Mouse (Mus musculus): Measurements from ENCODE around the gene Gcgr. TPM values are rescaled to one million over a fixed set of nuclear protein-coding genes. Genes with fewer than 3 reads are reported as not detected.
"Not testable (repeated sequence)": the region's sequence is repeated elsewhere in the genome, so short reads cannot be mapped to it uniquely, and the experiment has no call there.

The Gcgr gene
- polyA plus RNA-seq, 1 experiment from 2014 or later: 0.50 TPM

DNA sequence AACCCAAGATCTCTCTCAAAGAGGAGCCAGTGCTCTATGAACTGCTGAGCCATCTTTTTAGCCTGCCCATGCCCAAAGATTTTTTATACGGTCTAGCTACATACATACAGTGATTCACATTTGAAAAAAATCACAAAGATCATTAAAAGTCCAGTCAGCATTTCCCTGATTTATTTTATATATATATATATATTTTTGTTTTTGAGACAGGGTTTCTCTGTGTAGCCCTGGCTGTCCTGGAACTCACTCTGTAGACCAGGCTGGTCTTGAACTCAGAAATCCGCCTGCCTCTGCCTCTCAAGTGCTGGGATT lies 52.4 kb downstream of the Gcgr start:
- Histone ChIP-seq H3K4me1 (replicated peaks; ENCODE audit: control insufficient read depth, insufficient read depth, low read length) (peaks cover 19% of the 10 kb centered on the region), H3K36me3 (ENCODE audit: control insufficient read depth, insufficient read depth, low read length) (peaks cover 57% of the 10 kb centered on the region)
- not testable (repeated sequence) for ATAC-seq (replicated peaks; ENCODE audit: low FRiP score, low TSS enrichment, low read depth); H3K4me3 ChIP-seq (ENCODE audit: low read depth, low read length); H3K27me3 ChIP-seq (replicated peaks; ENCODE audit: control insufficient read depth, insufficient read depth, low read length); H3K9ac ChIP-seq (ENCODE audit: low read length); H3K4me2 ChIP-seq (ENCODE audit: low read length); DNase-seq (ENCODE audit: low spot score); H3K27ac ChIP-seq (ENCODE audit: low read depth); H3K9me3 ChIP-seq (ENCODE audit: control insufficient read depth, low read length)
- WGBS: 90% methylated on average over 2 of the region's 2 CpGs

DNA sequence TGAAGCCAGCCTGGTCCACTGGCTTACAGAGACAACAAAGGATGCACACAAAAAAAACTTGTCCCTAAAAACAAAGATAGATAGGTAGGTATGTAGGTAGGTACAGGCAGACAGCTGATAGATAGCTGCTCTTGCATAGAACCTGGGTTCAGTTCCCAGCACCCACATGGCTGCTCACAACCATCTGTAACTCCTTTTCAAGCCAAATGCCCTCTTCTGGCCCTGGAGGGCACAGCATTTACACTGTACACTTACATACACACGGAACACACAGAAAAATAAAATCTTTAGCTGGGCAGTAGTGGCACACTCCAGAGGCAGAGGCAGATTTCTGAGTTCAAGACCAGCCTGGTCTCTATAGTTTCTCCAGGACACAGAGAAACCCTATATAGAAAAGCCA lies 53.4 kb downstream of the Gcgr start:
- no peaks in the 10 kb centered on the region for H3K27me3 ChIP-seq (replicated peaks; ENCODE audit: control insufficient read depth, insufficient read depth, low read length)
- peaks cover 4% of the 10 kb centered on the region; the same call in 1 of the 2 replicates for H3K9me3 ChIP-seq (ENCODE audit: control insufficient read depth, low read length)
- no peak overlapping the region for H3K9ac ChIP-seq (ENCODE audit: low read length)
- peaks cover 19% of the 10 kb centered on the region for H3K4me1 ChIP-seq (replicated peaks; ENCODE audit: control insufficient read depth, insufficient read depth, low read length)
- no peak overlapping the region for H3K27ac ChIP-seq (ENCODE audit: low read depth)
- no peak overlapping the region for H3K4me2 ChIP-seq (ENCODE audit: low read length)
- DNase-seq (ENCODE audit: low spot score) (no peak), ATAC-seq (replicated peaks; ENCODE audit: low FRiP score, low TSS enrichment, low read depth) (no peak)
- WGBS: 97% methylated on average over 1 of the region's 1 CpGs
- H3K36me3 ChIP-seq (ENCODE audit: control insufficient read depth, insufficient read depth, low read length): peaks cover 55% of the 10 kb centered on the region
- H3K4me3 ChIP-seq (ENCODE audit: low read depth, low read length): no peak overlapping the region

DNA sequence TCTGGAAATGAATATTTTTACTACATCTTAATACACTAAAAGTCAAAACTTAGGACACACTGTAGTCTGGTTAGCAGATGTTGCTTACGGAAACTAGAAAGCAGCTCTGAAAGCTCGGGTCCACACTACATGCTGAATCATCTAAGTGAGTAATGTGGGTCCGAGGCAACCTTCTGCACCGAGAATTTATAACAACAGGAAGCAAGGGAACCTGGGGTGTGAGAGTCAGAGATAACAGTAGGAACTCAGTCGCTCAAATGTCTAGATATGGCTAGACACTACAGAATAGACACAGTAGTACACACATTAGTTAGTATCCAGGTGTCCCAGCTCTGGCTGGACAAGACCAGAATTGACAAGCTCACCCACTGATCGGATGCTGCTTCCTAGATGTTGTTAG lies 58.0 kb downstream of the Gcgr start:
- Histone ChIP-seq H3K4me3 (ENCODE audit: low read depth, low read length) (no peak overlapping the region), H3K9ac (ENCODE audit: low read length) (no peak overlapping the region), H3K4me1 (replicated peaks; ENCODE audit: control insufficient read depth, insufficient read depth, low read length) (no peaks in the 10 kb centered on the region), H3K9me3 (ENCODE audit: control insufficient read depth, low read length) (peaks cover 4% of the 10 kb centered on the region; the same call in 1 of the 2 replicates), H3K27ac (ENCODE audit: low read depth) (no peak overlapping the region), H3K27me3 (replicated peaks; ENCODE audit: control insufficient read depth, insufficient read depth, low read length) (no peaks in the 10 kb centered on the region), H3K36me3 (ENCODE audit: control insufficient read depth, insufficient read depth, low read length) (peaks cover 88% of the 10 kb centered on the region), H3K4me2 (ENCODE audit: low read length) (no peak overlapping the region)
- 91% methylated on average over 6 of the region's 6 CpGs for WGBS
- no peak for ATAC-seq (replicated peaks; ENCODE audit: low FRiP score, low TSS enrichment, low read depth)
- DNase-seq (ENCODE audit: low spot score): no peak

Other genes with a start within 250 kb of the Gcgr start
- 2,797 and 3,021 TPM in 2 replicates for gene Actg1, start 182.2 kb upstream of the Gcgr start, polyA plus RNA-seq (2014; fragmentation: Nextera tagmentation; extraction: Ambion mirVana)
- gene Fscn2, start 169.2 kb upstream of the Gcgr start, polyA plus RNA-seq (2014; fragmentation: Nextera tagmentation; extraction: Ambion mirVana): 0.12 and 0.65 TPM in 2 replicates
- 32.6 and 37.0 TPM in 2 replicates for gene Faap100, start 151.9 kb upstream of the Gcgr start, polyA plus RNA-seq (2014; fragmentation: Nextera tagmentation; extraction: Ambion mirVana)
- gene Nploc4, start 93.0 kb upstream of the Gcgr start, polyA plus RNA-seq (2014; fragmentation: Nextera tagmentation; extraction: Ambion mirVana): 34.5 and 37.4 TPM in 2 replicates
- not detected in 2 replicates for gene Tspan10, start 88.1 kb upstream of the Gcgr start, polyA plus RNA-seq (2014; fragmentation: Nextera tagmentation; extraction: Ambion mirVana)
- not detected in 2 replicates for gene Pde6g, start 77.2 kb upstream of the Gcgr start, polyA plus RNA-seq (2014; fragmentation: Nextera tagmentation; extraction: Ambion mirVana)
- gene Oxld1, start 72.6 kb upstream of the Gcgr start, polyA plus RNA-seq (2014; fragmentation: Nextera tagmentation; extraction: Ambion mirVana): 16.5 and 17.5 TPM in 2 replicates
- gene Ccdc137, start 72.6 kb upstream of the Gcgr start, polyA plus RNA-seq (2014; fragmentation: Nextera tagmentation; extraction: Ambion mirVana): 30.5 and 31.2 TPM in 2 replicates
- 46.0 and 46.8 TPM in 2 replicates for gene Arl16, start 63.1 kb upstream of the Gcgr start, polyA plus RNA-seq (2014; fragmentation: Nextera tagmentation; extraction: Ambion mirVana)
- 218 and 226 TPM in 2 replicates for gene Mrpl12, start 46.1 kb upstream of the Gcgr start, polyA plus RNA-seq (2014; fragmentation: Nextera tagmentation; extraction: Ambion mirVana)
- 74.6 and 83.1 TPM in 2 replicates for gene Slc25a10, start 38.9 kb upstream of the Gcgr start, polyA plus RNA-seq (2014; fragmentation: Nextera tagmentation; extraction: Ambion mirVana)
- gene Mcrip1, start 19.0 kb downstream of the Gcgr start, polyA plus RNA-seq (2014; fragmentation: Nextera tagmentation; extraction: Ambion mirVana): 191 and 209 TPM in 2 replicates
- 0.24 TPM in 1 of 2 replicates, not detected in the other for gene Ppp1r27, start 20.4 kb downstream of the Gcgr start, polyA plus RNA-seq (2014; fragmentation: Nextera tagmentation; extraction: Ambion mirVana)
- 746 and 800 TPM in 2 replicates for gene P4hb, start 42.6 kb downstream of the Gcgr start, polyA plus RNA-seq (2014; fragmentation: Nextera tagmentation; extraction: Ambion mirVana)
- 627 and 633 TPM in 2 replicates for gene Arhgdia, start 50.9 kb downstream of the Gcgr start, polyA plus RNA-seq (2014; fragmentation: Nextera tagmentation; extraction: Ambion mirVana)
- 387 and 448 TPM in 2 replicates for gene Alyref, start 67.7 kb downstream of the Gcgr start, polyA plus RNA-seq (2014; fragmentation: Nextera tagmentation; extraction: Ambion mirVana)
- gene Anapc11, start 67.7 kb downstream of the Gcgr start, polyA plus RNA-seq (2014; fragmentation: Nextera tagmentation; extraction: Ambion mirVana): 244 TPM in 2 replicates
- gene Npb, start 77.8 kb downstream of the Gcgr start, polyA plus RNA-seq (2014; fragmentation: Nextera tagmentation; extraction: Ambion mirVana): 3.5 and 4.4 TPM in 2 replicates
- 157 and 179 TPM in 2 replicates for gene Pcyt2, start 87.2 kb downstream of the Gcgr start, polyA plus RNA-seq (2014; fragmentation: Nextera tagmentation; extraction: Ambion mirVana)
- gene Sirt7, start 94.5 kb downstream of the Gcgr start, polyA plus RNA-seq (2014; fragmentation: Nextera tagmentation; extraction: Ambion mirVana): 31.8 and 35.6 TPM in 2 replicates
- gene Mafg, start 102.9 kb downstream of the Gcgr start, polyA plus RNA-seq (2014; fragmentation: Nextera tagmentation; extraction: Ambion mirVana): 20.1 and 25.0 TPM in 2 replicates
- 22.4 and 23.2 TPM in 2 replicates for gene Pycr1, start 113.1 kb downstream of the Gcgr start, polyA plus RNA-seq (2014; fragmentation: Nextera tagmentation; extraction: Ambion mirVana)
- gene Myadml2, start 117.5 kb downstream of the Gcgr start, polyA plus RNA-seq (2014; fragmentation: Nextera tagmentation; extraction: Ambion mirVana): 0.32 TPM in 1 of 2 replicates, not detected in the other
- gene Notum, start 130.5 kb downstream of the Gcgr start, polyA plus RNA-seq (2014; fragmentation: Nextera tagmentation; extraction: Ambion mirVana): 1.1 and 1.3 TPM in 2 replicates
- 93.2 and 104 TPM in 2 replicates for gene Aspscr1, start 142.3 kb downstream of the Gcgr start, polyA plus RNA-seq (2014; fragmentation: Nextera tagmentation; extraction: Ambion mirVana)
- 178 TPM in 2 replicates for gene Cenpx, start 183.0 kb downstream of the Gcgr start, polyA plus RNA-seq (2014; fragmentation: Nextera tagmentation; extraction: Ambion mirVana)
- 42.8 and 44.9 TPM in 2 replicates for gene Lrrc45, start 183.2 kb downstream of the Gcgr start, polyA plus RNA-seq (2014; fragmentation: Nextera tagmentation; extraction: Ambion mirVana)
- gene Rac3, start 190.8 kb downstream of the Gcgr start, polyA plus RNA-seq (2014; fragmentation: Nextera tagmentation; extraction: Ambion mirVana): 9.4 and 10.2 TPM in 2 replicates
- gene Dcxr, start 196.6 kb downstream of the Gcgr start, polyA plus RNA-seq (2014; fragmentation: Nextera tagmentation; extraction: Ambion mirVana): 25.3 and 25.8 TPM in 2 replicates
- 0.70 TPM in 1 of 2 replicates, not detected in the other for gene Cbr2, start 201.4 kb downstream of the Gcgr start, polyA plus RNA-seq (2014; fragmentation: Nextera tagmentation; extraction: Ambion mirVana)
- gene Hmga1b, start 232.1 kb downstream of the Gcgr start, polyA plus RNA-seq (2014; fragmentation: Nextera tagmentation; extraction: Ambion mirVana): 7.8 and 9.4 TPM in 2 replicates

Data from intestine, embryonic 14.5 days (tissue).